Mouse (Mus musculus) lung, adult 2 months (tissue): ENCODE measurements around the gene Cyb561d2. TPM values are rescaled to one million over a fixed set of nuclear protein-coding genes. Genes with fewer than 3 reads are reported as not detected.
A peak's percentile ranks its signal among the peaks of the same experiment; 100 is the strongest.

Experiments used
- DNase-seq: peaks from one replicate; pipeline ENCODE4 v3.0.0; 2022
- H3K4me1 ChIP-seq: fragments of 200-500 bp; 2 replicates; pipeline ENCODE4 v1.6.1; 2011; ENCODE audit warnings: low read length; ENCODE audit not compliant: control insufficient read depth, insufficient read depth
- H3K4me3 ChIP-seq: fragments of 200-500 bp; replicated peaks from 2 replicates; pipeline ENCODE3; 2011; ENCODE audit warnings: low read depth, mild to moderate bottlenecking, control low read depth, low read length; ENCODE audit errors: extremely low read depth
- CTCF ChIP-seq: fragments of 200-500 bp; IDR thresholded peaks from 2 replicates; pipeline ENCODE4 v1.5.1; 2011; ENCODE audit warnings: mild to moderate bottlenecking, low read length, control low read depth; ENCODE audit not compliant: insufficient read depth
- POLR2A ChIP-seq: fragments of 200-500 bp; IDR thresholded peaks from 2 replicates; pipeline ENCODE4 v1.6.1; 2011; ENCODE audit warnings: low read depth, mild to moderate bottlenecking, control low read depth, low read length, borderline replicate concordance; ENCODE audit errors: extremely low read depth
- WGBS: fragments of 180-500 bp; shearing (Covaris S2); methylation state at CpG from one replicate; pipeline ENCODE4 v1.1.7; 2018; 5-methylcytosine and 5-hydroxymethylcytosine counted together
- polyA plus RNA-seq: library from polyadenylated mRNA; depleted of rRNA; stranded (reverse); fragments of >200 nt; gene quantifications from 2 replicates; pipeline ENCODE4 v1.2.3, GENCODE M21; 2012

Cyb561d2 gene
- polyA plus RNA-seq, 1 experiment: 37.1 TPM

DNA sequence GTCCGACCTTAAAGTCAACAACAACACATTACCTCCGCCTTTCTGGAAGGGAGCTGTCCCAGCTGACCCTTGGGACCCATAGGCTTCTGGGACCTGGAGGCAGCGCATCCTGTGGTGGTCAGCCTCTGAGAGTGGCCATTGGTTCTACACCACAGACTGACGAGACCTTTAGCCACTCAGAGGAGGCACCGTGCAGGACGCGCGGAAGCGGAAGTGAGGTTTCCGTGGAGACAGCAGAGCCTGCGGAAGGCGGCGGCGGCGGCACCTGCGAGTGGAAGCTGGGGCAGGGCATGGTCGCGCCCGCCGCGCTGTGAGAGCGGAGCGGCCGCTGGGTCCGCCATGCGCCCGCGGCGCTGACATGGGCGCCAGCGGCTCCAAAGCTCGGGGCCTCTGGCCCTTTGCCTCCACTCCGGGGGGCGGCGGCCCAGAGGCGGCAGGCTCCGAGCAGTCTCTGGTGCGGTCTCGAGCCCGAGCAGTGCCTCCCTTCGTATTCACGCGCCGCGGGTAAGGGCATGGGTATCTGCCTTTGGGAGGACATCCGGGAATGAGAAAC lies 21.1 kb upstream of the Cyb561d2 start, which contains the start of gene Tusc2:
Tusc2 (plus strand) TSS at position 227 of the 553 bp plus-strand sequence.
- under 1% methylated on average over 44 of the region's 46 CpGs for WGBS
- DNase-seq: peak; percentile 92
- Histone ChIP-seq H3K4me3 (peak within 1 kb of the TSS; percentile 73), H3K4me1 (peaks cover 6% of the 10 kb centered on the region)
- no peak for TF ChIP-seq CTCF
- peak; percentile 82; the same call in 1 of the 2 replicates for TF ChIP-seq POLR2A

DNA sequence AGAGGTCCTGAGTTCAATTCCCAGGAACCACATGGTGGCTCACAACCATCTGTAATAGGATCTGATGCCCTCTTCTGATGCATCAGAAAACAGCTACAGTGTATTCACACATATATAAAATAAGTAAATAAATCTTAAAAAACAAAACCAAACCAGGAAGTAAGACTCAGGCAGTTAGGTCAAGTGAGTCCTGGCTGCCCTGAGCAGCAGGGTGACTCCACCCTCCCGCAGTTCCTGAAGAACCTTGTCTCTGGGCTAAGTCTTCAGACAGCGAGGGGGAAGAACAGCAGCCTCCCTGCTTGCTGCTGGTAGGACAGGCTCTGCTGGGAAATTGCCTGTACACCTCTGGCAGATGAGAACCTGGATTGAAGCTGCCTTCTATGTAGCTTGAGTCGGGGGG lies 14.4 kb upstream of the Cyb561d2 start:
- Histone ChIP-seq H3K4me3 (no peak overlapping the region), H3K4me1 (peaks cover 11% of the 10 kb centered on the region)
- 32% methylated on average over 3 of the region's 3 CpGs for WGBS
- no peak for DNase-seq
- TF ChIP-seq CTCF: no peak
- no peak for TF ChIP-seq POLR2A

DNA sequence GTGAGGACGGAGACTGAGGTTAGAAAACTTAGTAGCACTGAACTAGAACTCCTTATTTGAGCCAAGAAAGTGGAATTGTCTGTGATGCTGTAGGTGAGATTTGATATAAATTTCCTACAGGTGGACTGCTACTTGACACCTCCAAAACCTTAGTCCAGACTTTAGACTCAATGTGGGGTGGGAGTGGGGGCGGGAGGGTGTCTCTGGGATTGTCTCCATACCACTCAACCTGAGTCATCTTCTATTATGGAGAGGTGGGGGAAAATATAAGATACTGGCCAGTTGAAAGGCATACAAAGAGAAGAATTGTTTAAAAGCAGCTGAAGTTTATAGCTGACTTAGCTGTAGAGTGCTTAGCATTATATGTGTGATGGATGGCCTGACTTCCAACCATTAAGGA lies 13.7 kb upstream of the Cyb561d2 start:
- WGBS: 15% methylated on average over 2 of the region's 2 CpGs
- no peak for DNase-seq
- TF ChIP-seq POLR2A (no peak), CTCF (no peak)
- peaks cover 16% of the 10 kb centered on the region for H3K4me1 ChIP-seq
- H3K4me3 ChIP-seq: peak overlapping the region; percentile 94

DNA sequence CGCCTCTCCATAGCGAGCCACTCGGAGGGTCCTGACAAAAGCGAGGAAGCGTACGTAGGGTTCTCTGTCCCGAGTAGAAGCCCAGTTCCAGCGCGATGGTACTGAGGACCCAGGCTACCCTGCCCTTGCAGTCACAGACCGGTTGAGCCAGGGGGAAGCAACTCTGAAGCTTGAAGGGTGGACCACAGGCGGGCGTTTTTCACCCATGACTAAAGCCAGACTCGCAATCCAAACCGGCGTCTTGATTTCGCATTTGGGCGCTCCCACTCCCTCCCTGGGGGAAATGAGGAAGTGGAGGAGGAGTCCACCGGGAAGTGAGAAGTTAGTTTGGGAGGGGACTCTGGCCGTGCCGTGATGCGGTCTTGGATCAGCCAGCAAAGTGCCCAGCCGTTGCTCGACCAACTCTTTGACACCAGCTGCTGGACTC lies 13.1 kb upstream of the Cyb561d2 start:
- DNase-seq: peak; percentile 73
- TF ChIP-seq CTCF (no peak), POLR2A (peak; percentile 80; the same call in 1 of the 2 replicates)
- under 1% methylated on average over 23 of the region's 23 CpGs for WGBS
- Histone ChIP-seq H3K4me1 (peaks cover 19% of the 10 kb centered on the region), H3K4me3 (peak overlapping the region; percentile 94)

DNA sequence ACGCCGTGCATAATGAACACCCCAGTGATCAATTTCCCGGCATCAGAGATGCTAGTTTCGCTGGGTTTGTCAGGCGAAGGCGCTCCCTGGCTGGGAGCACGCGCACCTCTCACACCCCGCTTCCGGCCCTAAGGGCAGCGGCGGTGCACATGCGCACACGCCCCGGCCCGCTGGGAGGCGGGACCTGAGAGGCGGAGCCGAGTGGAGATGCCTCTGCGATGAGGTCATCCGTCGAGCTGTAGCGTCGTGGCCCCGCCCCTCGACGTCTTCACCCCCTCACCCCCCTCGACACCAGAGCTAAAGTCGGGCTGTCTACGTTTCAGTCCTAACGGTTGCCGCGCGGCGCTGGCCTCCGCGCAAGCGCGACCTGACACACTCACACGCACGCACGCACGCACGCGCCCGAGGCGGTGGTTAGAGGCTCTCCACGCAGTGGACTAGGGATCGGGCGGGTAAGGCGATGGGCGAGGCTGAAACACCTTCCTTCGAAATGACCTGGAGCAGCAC lies 12.4 kb upstream of the Cyb561d2 start:
- Histone ChIP-seq H3K4me1 (peaks cover 19% of the 10 kb centered on the region), H3K4me3 (peak overlapping the region; percentile 94)
- peak; percentile 91 for DNase-seq
- under 1% methylated on average over 53 of the region's 53 CpGs for WGBS
- TF ChIP-seq POLR2A (peak; percentile 86), CTCF (no peak)

DNA sequence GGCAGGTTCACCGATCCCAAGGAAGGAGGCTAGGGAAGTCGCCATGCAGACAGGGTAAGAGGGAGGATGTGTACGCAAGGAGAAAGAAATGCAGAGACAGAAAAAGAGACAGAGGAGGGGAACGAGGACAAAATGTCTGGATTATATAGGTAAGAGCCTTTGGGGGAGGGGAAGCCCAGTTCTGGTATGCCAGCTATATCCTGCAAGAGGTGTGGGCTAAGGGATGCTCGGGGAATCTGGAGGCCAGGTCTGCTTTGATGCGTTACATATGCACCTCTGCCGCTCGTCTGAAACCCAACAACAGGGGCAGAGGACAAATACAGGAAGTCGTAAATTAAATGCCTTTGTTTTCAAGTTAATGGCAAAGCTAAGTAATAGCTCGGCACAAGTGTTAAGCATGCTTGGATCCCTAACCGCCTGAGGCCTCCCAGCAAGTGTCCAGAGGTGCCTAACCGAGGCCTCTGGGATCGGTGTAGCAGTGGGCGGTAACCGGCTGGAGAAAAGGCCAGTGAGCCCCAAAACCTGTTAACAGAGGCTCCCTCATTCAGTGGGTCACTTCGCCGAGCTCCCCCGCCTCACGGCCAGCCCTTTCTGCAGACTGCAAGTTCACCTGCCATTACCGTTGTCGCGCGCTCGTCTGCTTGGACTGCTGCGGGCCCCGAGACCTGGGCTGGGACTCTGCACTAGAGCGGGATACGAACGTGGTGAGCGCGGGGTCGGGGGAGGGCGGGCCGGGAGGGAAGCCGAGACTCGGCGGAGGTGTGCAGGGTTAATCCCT lies 11.7 kb upstream of the Cyb561d2 start:
- TF ChIP-seq CTCF: no peak
- no peak for TF ChIP-seq POLR2A
- DNase-seq: peak; percentile 53
- Histone ChIP-seq H3K4me1 (peaks cover 19% of the 10 kb centered on the region), H3K4me3 (peak overlapping the region; percentile 54)
- 7% methylated on average over 37 of the region's 37 CpGs for WGBS

DNA sequence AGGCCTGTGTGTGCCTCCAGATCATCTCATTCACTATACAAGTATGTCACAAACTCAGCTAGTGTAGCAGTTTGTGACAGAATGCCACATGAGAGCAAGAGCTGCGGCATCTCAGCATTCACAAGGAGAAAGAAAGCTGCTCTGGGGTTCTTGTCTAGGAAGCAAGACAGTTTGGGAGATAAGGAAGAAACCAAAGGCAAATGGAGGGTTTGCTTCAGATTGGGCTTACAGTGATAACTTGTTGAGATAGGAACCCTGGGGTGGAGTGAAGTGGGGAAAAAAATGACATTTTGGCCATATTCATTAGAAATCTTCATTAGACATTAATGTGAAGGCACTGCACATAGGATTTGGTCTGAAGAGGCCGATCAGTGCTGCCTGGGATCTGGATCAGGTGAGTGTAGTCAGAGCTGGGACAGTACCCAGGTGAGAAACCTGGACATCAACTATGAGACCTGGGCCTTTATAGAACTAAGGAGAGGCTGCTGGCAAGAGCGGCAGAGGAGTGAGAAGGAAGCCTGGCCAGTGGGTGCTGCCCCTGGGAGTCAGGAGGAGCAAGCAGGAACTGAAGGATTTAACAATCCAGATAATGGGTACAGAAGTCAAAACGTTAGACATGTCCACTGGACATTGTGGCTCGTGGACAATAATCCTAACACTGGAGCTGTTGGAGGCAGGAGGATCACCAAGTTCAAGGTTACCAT lies 10.8 kb upstream of the Cyb561d2 start:
- Histone ChIP-seq H3K4me3 (no peak overlapping the region), H3K4me1 (peaks cover 19% of the 10 kb centered on the region)
- DNase-seq: no peak
- TF ChIP-seq CTCF (no peak), POLR2A (no peak)
- 82% methylated on average over 5 of the region's 5 CpGs for WGBS

DNA sequence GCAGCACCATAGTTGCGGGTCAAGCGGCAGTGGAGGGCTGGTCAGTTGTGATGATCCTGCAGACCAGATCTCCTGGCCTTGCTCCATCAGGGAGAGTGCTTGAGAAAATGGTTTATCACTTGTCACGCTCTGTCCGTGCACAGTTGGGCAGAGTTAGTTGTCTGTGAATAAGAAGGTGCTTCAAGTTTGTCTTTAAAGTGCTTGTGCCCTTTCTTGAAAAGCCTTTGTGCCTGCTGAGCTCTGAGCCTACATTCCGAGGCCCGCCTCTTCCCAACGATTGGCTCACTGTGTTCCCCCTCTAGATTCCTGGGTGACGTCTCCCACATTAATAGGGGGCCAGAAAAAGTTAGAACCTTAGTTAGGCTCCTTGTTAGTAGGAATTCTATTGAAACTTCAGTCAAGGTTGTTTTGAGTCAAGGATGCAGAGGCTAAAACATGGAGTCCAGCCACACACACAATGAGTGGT lies 9.9 kb upstream of the Cyb561d2 start:
- Histone ChIP-seq H3K4me3 (peak overlapping the region; percentile 61), H3K4me1 (peaks cover 19% of the 10 kb centered on the region)
- TF ChIP-seq POLR2A (no peak), CTCF (no peak)
- no peak for DNase-seq
- 23% methylated on average over 8 of the region's 8 CpGs for WGBS

DNA sequence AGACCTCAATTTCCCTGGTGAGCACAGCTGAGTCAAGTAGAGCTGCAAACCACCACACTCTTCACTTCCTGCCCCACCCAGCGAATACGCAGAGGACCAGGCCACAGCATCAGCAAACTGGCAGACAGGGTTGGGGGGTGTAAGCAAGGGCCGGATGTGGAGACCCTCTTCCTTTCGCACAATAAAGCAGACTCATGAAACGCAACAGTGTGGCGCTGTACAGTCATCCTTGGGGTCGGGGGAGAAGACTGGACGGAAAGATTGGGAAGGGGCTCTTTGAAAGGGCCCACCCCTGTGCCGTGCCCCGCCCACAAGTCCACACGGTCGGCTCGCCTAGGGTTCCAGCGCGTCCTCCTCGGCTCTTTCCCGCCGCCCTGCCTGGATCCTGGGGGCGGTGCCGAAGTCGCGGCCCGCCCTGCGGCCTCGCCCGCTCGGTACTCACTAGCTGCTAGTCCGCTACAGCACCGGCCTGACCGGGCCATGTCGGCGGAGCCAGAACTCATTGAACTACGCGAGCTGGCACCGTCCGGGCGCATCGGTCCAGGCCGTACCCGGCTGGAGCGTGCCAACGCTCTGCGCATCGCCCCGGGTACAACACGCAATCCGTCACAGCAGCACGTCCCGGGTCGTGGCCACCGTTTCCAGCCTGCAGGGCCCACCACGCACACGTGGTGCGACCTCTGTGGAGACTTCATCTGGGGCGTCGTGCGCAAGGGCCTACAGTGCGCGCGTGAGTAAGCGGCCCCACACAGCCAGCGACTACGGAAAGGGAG lies 9.3 kb upstream of the Cyb561d2 start, which contains the start of gene Rassf1:
Rassf1 (plus strand) TSS at position 439 of the 773 bp plus-strand sequence.
- 3% methylated on average over 63 of the region's 63 CpGs for WGBS
- Histone ChIP-seq H3K4me1 (peaks cover 19% of the 10 kb centered on the region), H3K4me3 (peak within 1 kb of the TSS; percentile 61)
- peak; percentile 68 for DNase-seq
- TF ChIP-seq POLR2A (peak; percentile 42; the same call in 1 of the 2 replicates), CTCF (no peak)
